Mouse (Mus musculus) adrenal gland, postnatal 10 days (tissue): Measurements from ENCODE around the gene Mfsd13b. TPM values are rescaled to one million over a fixed set of nuclear protein-coding genes. Genes with fewer than 3 reads are reported as not detected.

ENCODE experiments used
- DNase-seq: peaks from one replicate; pipeline ENCODE4 v3.0.0; 2021; ENCODE audit warnings: mixed read lengths
- total RNA-seq, 2 experiments: library from RNA; stranded (reverse); gene quantifications; 2 replicates each; pipeline ENCODE4 v1.2.3; 2021

Mfsd13b gene
- total RNA-seq, 2 experiments from 2014 or later = 0.15 TPM; not detected in 1

GRCm38 (mm10) chr7:121044251-121044650 lies 61.9 kb downstream of the Mfsd13b start:
- DNase-seq = no peak

DNA sequence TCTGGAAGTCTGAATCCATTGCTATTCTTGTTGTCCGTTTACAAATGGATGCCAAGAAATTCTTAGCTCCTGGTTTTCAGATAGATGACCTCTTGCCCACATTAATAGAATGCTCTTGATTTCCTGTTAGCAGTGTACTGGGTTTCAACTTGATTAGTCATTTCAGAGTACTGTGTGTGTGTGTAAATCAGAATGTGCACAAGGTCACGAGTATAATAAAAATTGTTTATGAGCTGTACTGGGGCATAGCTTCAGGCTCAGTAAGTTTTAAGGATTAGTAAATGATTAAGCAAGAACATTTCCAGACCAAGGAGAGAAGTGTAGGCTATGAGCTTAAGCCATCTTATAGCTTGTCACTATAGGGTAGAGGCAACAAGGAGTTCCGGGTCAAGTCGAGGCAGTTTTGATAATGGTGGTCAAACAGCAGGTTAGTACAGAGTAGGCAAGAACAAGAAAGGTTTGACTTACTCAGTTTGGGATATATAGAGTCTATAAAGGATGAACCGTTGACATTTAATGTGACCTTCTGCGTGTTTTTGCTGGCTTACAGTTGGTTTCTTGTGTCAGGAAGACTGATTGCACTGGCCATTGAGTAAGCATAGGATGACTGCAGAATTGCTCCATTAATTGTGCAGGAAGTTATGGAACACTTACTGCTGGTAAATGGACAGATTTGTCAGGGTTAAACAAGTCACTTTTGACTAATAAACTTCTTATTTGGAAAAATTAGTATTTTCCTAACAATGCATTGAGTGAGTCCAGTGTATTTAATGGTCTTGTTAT lies 63.6 kb downstream of the Mfsd13b start:
- peak; percentile 37 for DNase-seq

DNA sequence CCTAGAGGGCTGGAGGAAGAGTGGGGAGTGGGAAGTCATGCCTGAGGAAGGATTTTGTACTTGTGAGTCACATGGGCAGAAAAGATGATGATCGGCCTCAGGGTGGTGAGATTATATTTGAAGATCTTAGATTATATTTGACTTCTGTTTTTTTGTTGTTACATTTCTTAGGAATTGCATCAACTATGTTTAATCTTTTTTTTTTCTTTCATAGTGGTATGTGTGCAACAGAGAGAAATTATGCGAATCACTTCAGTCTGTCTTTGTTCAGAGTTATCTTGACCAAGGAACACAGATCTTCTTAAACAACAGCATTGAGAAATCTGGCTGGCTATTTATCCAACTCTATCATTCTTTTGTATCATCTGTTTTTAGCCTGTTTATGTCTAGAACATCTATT lies 65.3 kb downstream of the Mfsd13b start:
- no peak for DNase-seq

DNA sequence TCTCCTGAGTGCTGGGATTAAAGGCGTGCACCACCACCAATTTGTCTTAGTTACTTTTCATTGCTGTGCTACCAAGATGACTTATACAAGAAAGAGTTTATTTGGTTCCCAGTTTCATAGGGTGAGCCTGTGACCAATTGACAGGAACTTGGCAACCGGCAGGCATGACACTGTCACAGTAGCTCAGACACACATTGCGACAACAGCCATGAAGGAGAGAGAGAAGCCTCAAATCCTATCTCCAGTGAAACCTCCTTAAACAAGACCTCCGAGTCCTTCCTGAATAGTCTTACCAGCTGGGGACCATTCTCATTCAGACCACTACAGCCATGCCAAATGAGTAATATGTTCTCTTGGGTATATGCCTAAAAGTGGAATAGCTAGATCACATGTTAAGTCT lies 70.8 kb downstream of the Mfsd13b start:
- no peak for DNase-seq

- DNase-seq = no peak
These were observed 77.3 kb downstream of the Mfsd13b start for GRCm38 (mm10) chr7:121059477-121060218.

GRCm38 (mm10) chr7:121064309-121064708 lies 82.0 kb downstream of the Mfsd13b start:
- DNase-seq = peak; percentile 28

Other genes with a start within 250 kb of the Mfsd13b start
- gene Vwa3a, start 243.2 kb upstream of the Mfsd13b start, total RNA-seq = 1 to 10 TPM; 2.2 to 3.1 TPM
- under 1 TPM; 0.33 to 0.39 TPM for gene Gm5737, start 170.1 kb upstream of the Mfsd13b start, total RNA-seq
- gene Eef2k, start 139.7 kb upstream of the Mfsd13b start, total RNA-seq = 10 to 100 TPM; 24.4 to 33.4 TPM
- gene Polr3e, start 64.8 kb upstream of the Mfsd13b start, total RNA-seq = 10 to 100 TPM; 22.5 to 23.8 TPM
- 10 to 100 TPM; 12.2 to 13.7 TPM for gene Cdr2, start 197 bp upstream of the Mfsd13b start, total RNA-seq
- gene Mettl9, start 51.9 kb downstream of the Mfsd13b start, total RNA-seq = 100 to 1,000 TPM; 102 to 106 TPM
- 1 to 10 TPM; 2.5 to 2.7 TPM for gene Igsf6, start 92.1 kb downstream of the Mfsd13b start, total RNA-seq
- 1 to 10 TPM; 1.1 to 1.2 TPM for gene Otoa, start 99.1 kb downstream of the Mfsd13b start, total RNA-seq